Comparison of ENCODE assay signal across 25 mouse cellular contexts in genomic region chr11:36219586-36219985, GRCm38 (mm10).
DNase-seq lines count a peak whose midpoint lies in the region; ATAC-seq and TF ChIP-seq lines count a peak whose summit lies in the region.
"Had no signal": no experiment of that assay in that cellular context is flagged by ENCODE, and none has a peak within 500 bp of the region (broad histone marks: within the 10 kb centered on the region; RNA-seq: fewer than 3 reads in every experiment).

No protein-coding gene starts in this region.

- no peak for TF ChIP-seq EP300 in heart, adult 2 months (IDR thresholded peaks at IDR 0.05; ENCODE audit: insufficient read depth, low read depth, low read length)

- DNase-seq in heart, adult 2 months = no peak
- peak; percentile 62 for DNase-seq in midbrain, embryonic 11.5 days (ENCODE audit: low spot score, missing footprints)
- DNase-seq in gastrocnemius, postnatal 4 days (ENCODE audit: low spot score in 2 of 2) = no peak
- DNase-seq: adrenal gland, adult 8-10 months; adrenal gland, postnatal 14 days; adrenal gland, postnatal 36 days; cerebellum, adult 11-12 months; cerebellum, adult 2 months; cerebellum, adult 9-10 months; cerebellum, postnatal 10 days; cerebellum, postnatal 25 days had no signal

- no peaks in the 10 kb centered on the region for H3K79me2 ChIP-seq in heart, adult 2 months (replicated peaks; ENCODE audit: control insufficient read depth, insufficient read depth, low read length)
- H3K79me2 ChIP-seq in myocyte (ENCODE audit: control insufficient read depth, insufficient read depth) = no peaks in the 10 kb centered on the region

- H3K9ac ChIP-seq in heart, embryonic 12.5 days = no peak overlapping the region
- H3K9ac ChIP-seq in heart, adult 2 months (ENCODE audit: low read depth, low read length) = no peak overlapping the region
- no peak overlapping the region for H3K9ac ChIP-seq in midbrain, embryonic 11.5 days (ENCODE audit: low read length)
- H3K9ac ChIP-seq in midbrain, embryonic 13.5 days (replicated peaks) = no peak overlapping the region
- H3K9ac ChIP-seq in midbrain, embryonic 15.5 days = no peak overlapping the region
- H3K9ac ChIP-seq in midbrain, embryonic 16.5 days (ENCODE audit: low read depth, low read length) = no peak overlapping the region
- H3K9ac ChIP-seq: embryonic facial prominence, embryonic 12.5 days; forebrain, embryonic 12.5 days had no signal

- no peak overlapping the region for H3ac ChIP-seq in myocyte (ENCODE audit: control insufficient read depth, insufficient read length)

- TF ChIP-seq POLR2A in heart, adult 2 months (IDR thresholded peaks at IDR 0.05; ENCODE audit: insufficient read depth, low read depth, low read length) = no peak
- no peak for TF ChIP-seq POLR2A in myocyte (IDR thresholded peaks at IDR 0.05; ENCODE audit: insufficient read length, low read depth)

- intact Hi-C loops in heart, adult 2 months (cut with DNase I) = no loop called here

- WGBS in heart, embryonic 12.5 days = 80% methylated on average over 4 of the region's 4 CpGs
- WGBS in heart, adult 2 months = 90% methylated on average over 4 of the region's 4 CpGs
- 86% methylated on average over 4 of the region's 4 CpGs for WGBS in midbrain, embryonic 11.5 days
- 74% methylated on average over 4 of the region's 4 CpGs for WGBS in midbrain, embryonic 13.5 days
- WGBS in midbrain, embryonic 15.5 days = 76% methylated on average over 4 of the region's 4 CpGs
- WGBS in midbrain, embryonic 16.5 days = 84% methylated on average over 4 of the region's 4 CpGs

- ATAC-seq in heart, embryonic 12.5 days (ENCODE audit: insufficient number of reproducible peaks, low FRiP score) = no peak
- no peak for ATAC-seq in midbrain, embryonic 11.5 days (ENCODE audit: low FRiP score)
- ATAC-seq in midbrain, embryonic 13.5 days = no peak
- ATAC-seq in midbrain, embryonic 15.5 days (replicated peaks) = no peak
- ATAC-seq in midbrain, embryonic 16.5 days = no peak
- ATAC-seq: activated CD4-positive, CD25-positive, alpha-beta regulatory T cell, adult 4 months; CD4-positive, CD25-positive, alpha-beta regulatory T cell, adult 4 months; Patski had no signal

- H3K36me3 ChIP-seq in heart, embryonic 12.5 days = no peaks in the 10 kb centered on the region
- no peaks in the 10 kb centered on the region for H3K36me3 ChIP-seq in heart, adult 2 months (ENCODE audit: control insufficient read depth, insufficient read depth, low read length)
- no peaks in the 10 kb centered on the region for H3K36me3 ChIP-seq in midbrain, embryonic 11.5 days (ENCODE audit: control insufficient read depth, insufficient read depth, low read length)
- peaks cover 5% of the 10 kb centered on the region; the same call in 1 of the 2 replicates for H3K36me3 ChIP-seq in midbrain, embryonic 13.5 days
- H3K36me3 ChIP-seq in midbrain, embryonic 15.5 days (replicated peaks) = no peaks in the 10 kb centered on the region
- H3K36me3 ChIP-seq in midbrain, embryonic 16.5 days (ENCODE audit: control insufficient read depth, insufficient read depth, low read length) = no peaks in the 10 kb centered on the region
- H3K36me3 ChIP-seq in myocyte (ENCODE audit: control insufficient read depth, insufficient read depth) = no peaks in the 10 kb centered on the region
- H3K36me3 ChIP-seq: embryonic facial prominence, embryonic 10.5 days; embryonic facial prominence, embryonic 12.5 days; forebrain, embryonic 10.5 days; forebrain, embryonic 12.5 days; G1E had no signal

- no peak overlapping the region for H3K4me2 ChIP-seq in heart, embryonic 12.5 days
- no peak overlapping the region for H3K4me2 ChIP-seq in midbrain, embryonic 11.5 days
- no peak overlapping the region for H3K4me2 ChIP-seq in midbrain, embryonic 13.5 days (replicated peaks)
- H3K4me2 ChIP-seq in midbrain, embryonic 15.5 days = no peak overlapping the region
- no peak overlapping the region for H3K4me2 ChIP-seq in midbrain, embryonic 16.5 days (ENCODE audit: low read length)
- no peak overlapping the region for H3K4me2 ChIP-seq in myocyte (ENCODE audit: low read depth)
- H3K4me2 ChIP-seq: embryonic facial prominence, embryonic 12.5 days had no signal

- H3K4me3 ChIP-seq in heart, embryonic 12.5 days = no peak overlapping the region
- no peak overlapping the region for H3K4me3 ChIP-seq in heart, adult 2 months
- H3K4me3 ChIP-seq in midbrain, embryonic 11.5 days (ENCODE audit: low read depth, low read length) = no peak overlapping the region
- no peak overlapping the region for H3K4me3 ChIP-seq in midbrain, embryonic 13.5 days (replicated peaks)
- H3K4me3 ChIP-seq in midbrain, embryonic 15.5 days = no peak overlapping the region
- no peak overlapping the region for H3K4me3 ChIP-seq in midbrain, embryonic 16.5 days (ENCODE audit: low read depth, low read length)
- no peak overlapping the region for H3K4me3 ChIP-seq in myocyte
- H3K4me3 ChIP-seq: embryonic facial prominence, embryonic 10.5 days; embryonic facial prominence, embryonic 12.5 days; forebrain, embryonic 10.5 days; forebrain, embryonic 12.5 days had no signal

- no peaks in the 10 kb centered on the region for H3K27me3 ChIP-seq in heart, embryonic 12.5 days (replicated peaks)
- H3K27me3 ChIP-seq in heart, adult 2 months (ENCODE audit: control insufficient read depth, insufficient read depth, low read length) = no peaks in the 10 kb centered on the region
- no peaks in the 10 kb centered on the region for H3K27me3 ChIP-seq in midbrain, embryonic 11.5 days (ENCODE audit: control insufficient read depth, insufficient read depth, low read length)
- H3K27me3 ChIP-seq in midbrain, embryonic 13.5 days = no peaks in the 10 kb centered on the region; the same call in 1 of the 2 replicates
- no peaks in the 10 kb centered on the region for H3K27me3 ChIP-seq in midbrain, embryonic 15.5 days (replicated peaks)
- no peaks in the 10 kb centered on the region for H3K27me3 ChIP-seq in midbrain, embryonic 16.5 days (ENCODE audit: control insufficient read depth, insufficient read depth, low read depth, low read length)
- H3K27me3 ChIP-seq in myocyte (ENCODE audit: control insufficient read depth, insufficient read depth, insufficient read length) = no peaks in the 10 kb centered on the region
- H3K27me3 ChIP-seq: CH12.LX; embryonic facial prominence, embryonic 12.5 days; forebrain, embryonic 12.5 days had no signal

- H3K27ac ChIP-seq in heart, embryonic 12.5 days (ENCODE audit: poor library complexity, severe bottlenecking) = peak overlapping the region; percentile 45; the same call in 1 of the 2 replicates
- H3K27ac ChIP-seq in heart, adult 2 months = no peak overlapping the region
- H3K27ac ChIP-seq in midbrain, embryonic 11.5 days (ENCODE audit: low read depth, low read length) = no peak overlapping the region
- H3K27ac ChIP-seq in midbrain, embryonic 13.5 days = no peak overlapping the region
- H3K27ac ChIP-seq in midbrain, embryonic 15.5 days = 0 out of 2 replicates have a peak overlapping the region, but pooled peaks have one; percentile 80
- H3K27ac ChIP-seq in midbrain, embryonic 16.5 days (ENCODE audit: low read length) = no peak overlapping the region
- H3K27ac ChIP-seq: embryonic facial prominence, embryonic 10.5 days; embryonic facial prominence, embryonic 12.5 days; forebrain, embryonic 12.5 days had no signal

- H3K9me3 ChIP-seq in heart, embryonic 12.5 days (replicated peaks) = no peaks in the 10 kb centered on the region
- no peaks in the 10 kb centered on the region for H3K9me3 ChIP-seq in midbrain, embryonic 11.5 days (ENCODE audit: control insufficient read depth, low read length)
- no peaks in the 10 kb centered on the region for H3K9me3 ChIP-seq in midbrain, embryonic 13.5 days
- no peaks in the 10 kb centered on the region for H3K9me3 ChIP-seq in midbrain, embryonic 15.5 days
- H3K9me3 ChIP-seq in midbrain, embryonic 16.5 days (replicated peaks; ENCODE audit: control insufficient read depth, low read length, poor library complexity, severe bottlenecking) = no peaks in the 10 kb centered on the region
- H3K9me3 ChIP-seq: embryonic facial prominence, embryonic 10.5 days; embryonic facial prominence, embryonic 12.5 days; forebrain, embryonic 10.5 days; forebrain, embryonic 12.5 days had no signal

- TF ChIP-seq CTCF in heart, adult 2 months (IDR thresholded peaks at IDR 0.05) = no peak

- H3K4me1 ChIP-seq in heart, embryonic 12.5 days (replicated peaks) = peaks cover 16% of the 10 kb centered on the region
- no peaks in the 10 kb centered on the region for H3K4me1 ChIP-seq in heart, adult 2 months (ENCODE audit: control insufficient read depth, insufficient read depth, low read length)
- H3K4me1 ChIP-seq in midbrain, embryonic 11.5 days (ENCODE audit: control insufficient read depth, insufficient read depth, low read length) = peaks cover 11% of the 10 kb centered on the region
- H3K4me1 ChIP-seq in midbrain, embryonic 13.5 days (replicated peaks) = peaks cover 47% of the 10 kb centered on the region
- H3K4me1 ChIP-seq in midbrain, embryonic 15.5 days = peaks cover 35% of the 10 kb centered on the region
- peaks cover 28% of the 10 kb centered on the region for H3K4me1 ChIP-seq in midbrain, embryonic 16.5 days (ENCODE audit: control insufficient read depth, insufficient read depth, low read length)

TF ChIP-seq in myocyte, 11 proteins besides CTCF, POLR2A, EP300 and RAD21:
- TF ChIP-seq TCF12 (IDR thresholded peaks at IDR 0.05; ENCODE audit: insufficient read depth, poor library complexity, severe bottlenecking) = no peak
- TF ChIP-seq USF1 (IDR thresholded peaks at IDR 0.05; ENCODE audit: low read depth) = no peak
- 0 out of 2 replicates have a peak, but pooled peaks have one; percentile 19 for TF ChIP-seq CEBPB (IDR thresholded peaks at IDR 0.05; ENCODE audit: insufficient read depth, poor library complexity, severe bottlenecking)

Comparison
In these comparisons a context has a peak if more than half of its experiments do, and no peak if none do; other contexts are left out.
1. H3K27ac ChIP-seq: peak in heart, embryonic 12.5 days (single experiment) and midbrain, embryonic 15.5 days (single experiment); none in heart, adult 2 months (single experiment), midbrain, embryonic 11.5 days (single experiment), midbrain, embryonic 13.5 days (single experiment) and midbrain, embryonic 16.5 days (single experiment).